Mouse (Mus musculus) lung, embryonic 16.5 days (tissue): ENCODE measurements around the gene Ubl7. TPM values are rescaled to one million over a fixed set of nuclear protein-coding genes. Genes with fewer than 3 reads are reported as not detected.
A peak's percentile ranks its signal among the peaks of the same experiment; 100 is the strongest.

Experiments used
- ATAC-seq: fragments of 200-750 bp; cut with Nextera tagmentation; 2 replicates; pipeline ENCODE4 v1.8.0; 2017; ENCODE audit warnings: low read depth, mild to moderate bottlenecking, moderate library complexity
- H3K27ac ChIP-seq: fragments of 300-500 bp; sonication (generic); 2 replicates; pipeline ENCODE4 v1.5.1; 2014; ENCODE audit warnings: mild to moderate bottlenecking, control low read depth, low read length
- H3K27me3 ChIP-seq: fragments of 300-500 bp; sonication (generic); 2 replicates; pipeline ENCODE4 v1.6.1; 2014; ENCODE audit warnings: low read depth, low read length, mixed read lengths; ENCODE audit not compliant: control insufficient read depth, insufficient read depth
- H3K36me3 ChIP-seq: fragments of 300-500 bp; sonication (generic); 2 replicates; pipeline ENCODE4 v1.6.1; 2014; ENCODE audit warnings: low read length; ENCODE audit not compliant: control insufficient read depth, insufficient read depth
- H3K4me1 ChIP-seq: fragments of 300-500 bp; sonication (generic); replicated peaks from 2 replicates; pipeline ENCODE4 v1.6.1; 2014; ENCODE audit warnings: low read length, mixed read lengths; ENCODE audit not compliant: control insufficient read depth, insufficient read depth
- H3K4me2 ChIP-seq: fragments of 300-500 bp; sonication (generic); 2 replicates; pipeline ENCODE4 v1.6.1; 2014; ENCODE audit warnings: low read depth, low read length, control low read depth
- H3K4me3 ChIP-seq: fragments of 300-500 bp; sonication (generic); 2 replicates; pipeline ENCODE4 v1.5.1; 2014; ENCODE audit warnings: mild to moderate bottlenecking, low read length, control low read depth
- H3K9ac ChIP-seq: fragments of 300-500 bp; sonication (generic); 2 replicates; pipeline ENCODE4 v1.6.1; 2014; ENCODE audit warnings: low read length, control low read depth
- H3K9me3 ChIP-seq: fragments of 300-500 bp; sonication (generic); 2 replicates; pipeline ENCODE4 v1.6.1; 2016; ENCODE audit warnings: low read length; ENCODE audit not compliant: control insufficient read depth
- WGBS: fragments of 180-500 bp; shearing (Covaris S2); extraction: QIAGEN DNeasy Blood & Tissue Kit; methylation state at CpG from one replicate; pipeline ENCODE4 v1.1.7; 2014; 5-methylcytosine and 5-hydroxymethylcytosine counted together
- polyA plus RNA-seq: library from polyadenylated mRNA; unstranded; fragments of >200 nt; fragmentation: Nextera tagmentation; extraction: Ambion mirVana; gene quantifications from 2 replicates; pipeline ENCODE4 v1.2.1, GENCODE M21; 2015

Gene Ubl7
- polyA plus RNA-seq, 1 experiment from 2014 or later, result 112 TPM

DNA sequence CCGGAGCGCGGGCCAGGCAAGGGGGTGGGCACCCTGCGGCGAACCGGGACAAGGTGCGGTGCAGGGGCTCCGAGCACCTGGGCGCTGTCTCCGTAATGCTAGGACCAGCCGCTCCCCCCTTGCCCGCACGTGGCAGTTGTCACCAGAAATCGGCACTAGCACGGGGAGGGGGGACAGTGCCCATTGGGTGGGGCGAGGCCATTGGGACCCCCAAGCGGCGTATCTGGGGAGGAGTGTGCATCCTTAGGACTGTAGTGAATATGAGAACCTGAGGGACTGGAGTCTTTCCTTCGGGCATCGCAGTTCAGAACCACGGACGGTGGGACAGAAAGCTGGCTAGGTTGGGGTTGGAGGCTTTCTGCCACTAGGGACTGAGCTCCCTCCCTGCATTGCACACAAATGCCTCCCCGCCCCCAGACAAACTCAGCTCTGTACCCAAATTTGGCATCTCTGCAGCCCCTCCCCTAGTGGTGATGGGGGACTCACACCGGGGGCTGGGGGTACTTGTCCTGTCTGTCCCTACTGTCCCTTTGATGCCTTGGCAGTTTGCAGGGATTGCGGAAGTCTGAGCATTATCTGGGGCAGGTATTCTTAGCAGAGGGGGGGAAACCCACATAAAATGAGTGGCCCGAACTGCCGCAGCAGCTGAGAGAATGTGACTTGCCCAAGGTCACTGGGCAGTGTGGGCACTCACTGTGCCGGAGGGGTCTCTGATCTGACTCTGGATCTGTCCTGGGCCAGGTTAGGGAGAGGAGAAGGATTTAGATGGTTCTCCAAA, 30.3 kb downstream of the Ubl7 start:
- Histone ChIP-seq H3K27ac (no peak overlapping the region), H3K36me3 (no peaks in the 10 kb centered on the region), H3K9ac (peak overlapping the region; percentile 71), H3K27me3 (peaks cover 31% of the 10 kb centered on the region), H3K4me2 (peak overlapping the region; percentile 99), H3K4me1 (peaks cover 7% of the 10 kb centered on the region), H3K4me3 (peak overlapping the region; percentile 76), H3K9me3 (no peaks in the 10 kb centered on the region)
- ATAC-seq, result no peak
- 5% methylated on average over 28 of the region's 28 CpGs for WGBS

DNA sequence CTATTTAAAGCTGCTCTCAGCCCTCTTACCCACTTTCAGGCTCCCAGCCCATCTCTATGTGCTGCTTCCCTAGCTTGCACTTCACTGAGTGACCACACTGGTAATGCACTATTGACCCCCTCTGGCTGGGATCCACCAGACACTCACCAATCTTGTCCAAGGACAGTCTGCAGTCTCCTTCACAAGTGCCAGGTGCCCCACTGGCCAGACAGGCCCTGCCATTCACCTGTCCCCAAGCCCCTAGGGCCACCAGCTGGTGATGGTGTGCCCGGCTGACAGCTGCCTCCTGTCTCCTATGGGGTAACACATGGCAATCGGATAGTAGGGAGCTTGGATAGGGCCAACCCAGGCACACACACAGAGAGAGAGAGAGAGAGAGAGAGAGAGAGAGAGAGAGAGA, 31.3 kb downstream of the Ubl7 start:
- no peak for ATAC-seq
- WGBS, result 43% methylated on average over 2 of the region's 2 CpGs
- H3K9me3 ChIP-seq, result no peaks in the 10 kb centered on the region
- H3K4me3 ChIP-seq, result no peak overlapping the region; the same call in 1 of the 2 replicates
- H3K27me3 ChIP-seq, result peaks cover 31% of the 10 kb centered on the region
- no peaks in the 10 kb centered on the region for H3K36me3 ChIP-seq
- no peak overlapping the region for H3K4me2 ChIP-seq
- no peak overlapping the region for H3K9ac ChIP-seq
- no peak overlapping the region for H3K27ac ChIP-seq
- H3K4me1 ChIP-seq, result peaks cover 7% of the 10 kb centered on the region

DNA sequence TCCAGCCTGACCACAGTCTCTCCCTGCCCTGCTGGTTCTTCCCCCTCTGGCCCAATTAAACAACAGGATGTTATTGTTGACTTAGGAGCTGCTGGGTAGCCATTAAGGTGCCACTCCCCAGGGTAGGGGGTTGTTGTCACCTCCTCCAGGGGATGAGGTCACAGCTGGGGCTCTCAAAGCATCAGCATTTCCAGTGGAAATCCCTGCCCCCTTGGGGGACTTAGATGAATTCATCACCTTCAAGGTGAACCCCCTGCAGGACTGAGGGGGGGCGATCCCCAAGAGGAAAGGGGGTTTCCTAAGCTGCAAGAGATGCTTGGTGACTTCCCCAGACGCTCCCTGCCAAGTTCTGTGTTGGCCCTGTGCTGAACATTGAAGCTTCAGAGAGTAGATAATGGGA, 32.3 kb downstream of the Ubl7 start:
- H3K27me3 ChIP-seq, result peaks cover 29% of the 10 kb centered on the region
- H3K9me3 ChIP-seq, result no peaks in the 10 kb centered on the region
- peaks cover 9% of the 10 kb centered on the region for H3K4me1 ChIP-seq
- 16% methylated on average over 2 of the region's 2 CpGs for WGBS
- H3K4me3 ChIP-seq, result no peak overlapping the region
- no peak overlapping the region for H3K9ac ChIP-seq
- no peaks in the 10 kb centered on the region for H3K36me3 ChIP-seq
- ATAC-seq, result no peak
- H3K4me2 ChIP-seq, result no peak overlapping the region
- H3K27ac ChIP-seq, result no peak overlapping the region

DNA sequence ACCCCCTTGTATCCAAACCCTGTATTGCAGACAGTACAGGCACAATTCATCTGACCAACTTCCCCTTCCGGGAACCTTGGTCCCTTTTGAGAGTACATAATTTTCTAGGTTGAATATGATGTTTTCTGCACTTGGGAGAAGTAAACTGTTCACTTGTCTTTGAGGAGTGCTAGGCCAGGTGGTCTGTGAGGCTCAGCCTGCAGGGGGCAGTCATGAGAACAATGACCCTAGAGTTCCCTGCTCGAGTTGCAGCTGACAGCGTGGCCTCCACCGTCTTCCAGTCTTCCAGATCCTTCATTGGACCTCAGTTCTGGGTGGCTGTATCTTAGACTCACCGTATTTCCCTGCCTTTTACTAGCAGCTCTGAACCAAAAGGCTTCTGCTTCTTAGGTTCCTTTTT, 33.8 kb downstream of the Ubl7 start:
- no peaks in the 10 kb centered on the region for H3K36me3 ChIP-seq
- no peak for ATAC-seq
- 20% methylated on average over 5 of the region's 5 CpGs for WGBS
- no peaks in the 10 kb centered on the region for H3K9me3 ChIP-seq
- H3K9ac ChIP-seq, result no peak overlapping the region
- no peak overlapping the region for H3K4me2 ChIP-seq
- peaks cover 9% of the 10 kb centered on the region for H3K4me1 ChIP-seq
- H3K27ac ChIP-seq, result no peak overlapping the region
- peaks cover 20% of the 10 kb centered on the region for H3K27me3 ChIP-seq
- no peak overlapping the region for H3K4me3 ChIP-seq

DNA sequence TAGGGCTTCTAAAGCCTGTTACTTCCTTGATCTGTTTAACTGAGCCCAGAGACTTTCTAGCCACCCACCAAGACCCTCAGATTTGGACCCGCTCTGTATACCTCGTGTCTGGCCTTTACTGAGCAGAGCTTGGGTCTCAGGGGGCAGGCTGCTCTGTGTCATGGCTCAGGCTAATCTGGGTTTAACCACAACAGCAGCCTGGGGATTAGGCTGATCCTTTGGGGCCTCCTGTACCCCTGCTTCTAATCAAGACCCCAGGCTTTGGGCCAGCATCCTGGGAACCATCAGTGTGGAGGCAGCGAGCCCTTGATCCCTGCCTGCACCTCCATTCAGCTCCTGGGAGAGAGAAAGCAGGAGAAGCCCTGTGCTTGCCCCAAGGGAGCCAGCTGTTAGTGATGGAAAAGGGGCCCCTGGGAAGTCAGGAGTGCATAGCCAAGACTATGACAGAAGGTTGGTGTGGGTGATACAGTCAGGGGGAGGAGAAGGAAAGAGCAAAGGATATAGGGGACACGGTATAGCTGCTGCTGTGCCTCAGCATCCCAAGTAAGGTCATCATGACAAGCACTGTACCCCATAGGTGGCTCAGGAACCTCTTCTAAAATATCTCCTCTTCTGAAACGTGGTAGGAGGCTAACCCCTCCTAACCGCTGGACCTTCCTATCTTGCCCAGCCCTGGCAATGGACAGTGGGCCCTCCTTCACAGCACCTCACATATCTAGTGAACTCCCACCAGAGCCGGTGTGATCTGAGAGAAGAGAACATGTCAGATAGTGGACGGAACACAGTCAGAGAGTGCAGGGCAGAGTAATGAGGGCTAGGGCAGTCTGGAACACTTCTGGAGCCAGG, 35.2 kb downstream of the Ubl7 start:
- WGBS, result 74% methylated on average over 8 of the region's 8 CpGs
- Histone ChIP-seq H3K27ac (no peak overlapping the region), H3K4me1 (peaks cover 11% of the 10 kb centered on the region), H3K4me2 (no peak overlapping the region), H3K9ac (no peak overlapping the region), H3K9me3 (no peaks in the 10 kb centered on the region), H3K27me3 (peaks cover 15% of the 10 kb centered on the region), H3K36me3 (no peaks in the 10 kb centered on the region), H3K4me3 (no peak overlapping the region)
- no peak for ATAC-seq

DNA sequence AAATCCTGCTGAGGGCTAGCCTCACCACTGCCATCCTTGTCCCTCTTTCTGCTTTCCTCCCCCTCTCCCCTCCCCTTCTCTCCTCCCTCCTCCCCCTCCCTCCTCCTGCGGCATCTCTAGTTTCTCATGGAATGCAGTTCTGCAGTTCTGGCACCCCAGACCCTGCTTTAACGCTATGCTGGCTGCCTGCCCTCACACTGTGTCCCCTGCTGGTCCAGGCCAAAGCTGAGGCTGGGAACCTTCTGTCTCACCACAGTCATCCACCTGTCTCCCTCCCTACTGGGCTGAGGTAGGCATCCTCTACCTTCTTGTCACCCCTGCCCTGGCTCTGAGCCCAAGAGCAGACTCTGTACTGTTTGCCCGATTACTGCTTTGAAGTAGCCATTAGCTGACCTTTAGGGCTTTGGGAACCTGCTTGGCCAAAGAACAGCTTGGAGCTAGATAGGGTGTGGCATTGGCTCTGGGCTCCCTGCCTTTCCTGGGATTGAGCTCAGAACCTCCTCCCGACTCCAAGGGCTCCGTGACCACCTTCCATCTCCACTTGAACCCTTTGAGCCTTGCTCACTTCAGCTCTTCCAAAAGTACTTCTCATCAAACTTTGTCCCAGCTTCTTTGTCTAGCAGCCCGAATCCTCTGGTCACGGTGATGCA, 36.7 kb downstream of the Ubl7 start:
- ATAC-seq, result no peak
- H3K4me1 ChIP-seq, result peaks cover 9% of the 10 kb centered on the region
- 42% methylated on average over 7 of the region's 7 CpGs for WGBS
- H3K4me3 ChIP-seq, result no peak overlapping the region
- H3K4me2 ChIP-seq, result no peak overlapping the region
- no peak overlapping the region for H3K27ac ChIP-seq
- no peaks in the 10 kb centered on the region for H3K36me3 ChIP-seq
- H3K9me3 ChIP-seq, result no peaks in the 10 kb centered on the region
- H3K27me3 ChIP-seq, result peaks cover 2% of the 10 kb centered on the region
- H3K9ac ChIP-seq, result no peak overlapping the region

DNA sequence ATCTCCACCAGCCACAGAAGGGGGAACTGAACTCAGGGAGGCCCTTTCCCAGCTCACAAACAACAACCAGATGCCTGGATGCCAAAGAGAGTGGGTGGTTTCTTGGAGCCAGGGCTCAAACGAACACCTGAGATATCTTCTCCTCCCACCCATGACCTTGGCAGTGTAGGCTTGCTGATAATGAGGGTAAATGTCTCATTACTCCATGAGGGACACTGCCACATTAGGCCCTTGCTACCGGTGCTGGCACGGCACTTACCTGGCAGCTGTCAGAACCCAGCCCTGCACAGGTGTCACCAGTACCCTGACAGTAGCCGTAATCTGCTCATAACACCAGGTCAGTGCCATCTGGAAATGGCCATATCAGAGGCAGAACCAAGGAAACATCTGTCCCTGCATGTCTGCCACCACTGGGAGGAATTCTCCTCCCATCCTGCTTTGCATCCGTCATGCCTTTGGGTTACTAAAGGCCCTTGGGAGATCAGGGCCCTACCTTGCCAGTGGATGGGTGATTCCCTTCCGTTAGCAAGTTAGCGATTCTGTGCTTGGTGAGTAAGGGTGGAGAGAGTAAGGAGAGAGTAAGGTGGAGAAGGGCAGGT, 37.7 kb downstream of the Ubl7 start:
- Histone ChIP-seq H3K9me3 (no peaks in the 10 kb centered on the region), H3K4me1 (peaks cover 9% of the 10 kb centered on the region), H3K27ac (no peak overlapping the region), H3K4me3 (no peak overlapping the region), H3K9ac (no peak overlapping the region), H3K4me2 (no peak overlapping the region), H3K36me3 (no peaks in the 10 kb centered on the region), H3K27me3 (peaks cover 2% of the 10 kb centered on the region; the same call in 1 of the 2 replicates)
- WGBS, result 71% methylated on average over 7 of the region's 7 CpGs
- no peak for ATAC-seq

DNA sequence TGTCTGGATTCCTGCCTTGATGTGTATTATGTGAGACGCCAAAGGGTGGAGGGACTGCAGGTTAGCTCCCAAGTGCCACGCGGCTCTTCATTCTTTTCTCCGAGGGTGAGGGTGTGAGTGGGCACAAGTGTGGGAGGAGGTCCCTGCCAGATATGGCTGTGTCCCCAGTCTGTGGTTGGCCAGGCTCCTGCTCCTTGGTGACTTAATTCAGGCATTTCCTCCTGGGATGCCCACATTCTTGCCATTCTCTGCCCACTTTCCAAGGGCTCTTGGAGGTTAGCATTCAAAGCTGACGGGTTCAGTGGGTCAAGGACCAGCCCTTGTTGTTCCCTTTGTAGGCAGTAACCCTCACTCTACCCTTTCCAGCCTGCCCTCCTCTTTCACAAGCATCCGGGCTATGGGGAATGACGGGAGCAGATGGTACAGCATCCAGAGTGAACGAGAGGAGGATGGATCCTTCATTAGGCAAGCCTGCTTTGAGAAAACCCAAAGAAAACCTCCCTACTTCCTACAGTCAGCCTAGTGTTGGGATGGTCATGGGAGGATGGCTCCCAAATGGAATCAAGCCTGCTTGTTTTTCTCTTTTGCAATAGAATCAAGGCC, 38.4 kb downstream of the Ubl7 start:
- 58% methylated on average over 8 of the region's 8 CpGs for WGBS
- Histone ChIP-seq H3K9me3 (no peaks in the 10 kb centered on the region), H3K27me3 (peaks cover 2% of the 10 kb centered on the region; the same call in 1 of the 2 replicates), H3K27ac (no peak overlapping the region), H3K36me3 (no peaks in the 10 kb centered on the region), H3K9ac (no peak overlapping the region), H3K4me3 (no peak overlapping the region), H3K4me1 (peaks cover 9% of the 10 kb centered on the region), H3K4me2 (no peak overlapping the region)
- ATAC-seq, result peak; percentile 39; the same call in 1 of the 2 replicates
